Mouse (Mus musculus): ENCODE data around the gene Arfip2. TPM values are rescaled to one million over a fixed set of nuclear protein-coding genes. Genes with fewer than 3 reads are reported as not detected.

Gene Arfip2
- polyA plus RNA-seq (2021; fragmentation: Nextera tagmentation): 41.3 and 47.5 TPM in 2 replicates
- long read RNA-seq, experiment 1, full-length matches to known transcripts: 91 of 119 reads
- long read RNA-seq, experiment 1, partial matches to known transcripts: 12 of 119 reads
- long read RNA-seq, experiment 1, other reads (novel, unspliced or antisense): 16 of 119 reads
- long read RNA-seq, experiment 2, transcript Arfip2-214 (7 exons, 938 nt): minor isoform, 21 of 440 reads
- long read RNA-seq, experiment 2, transcript Arfip2-202 (8 exons, 2,254 nt): minor isoform, 10 of 440 reads
- long read RNA-seq, experiment 2, transcript Arfip2-206 (8 exons, 3,275 nt): major isoform, 348 of 440 reads
- long read RNA-seq, experiment 2, partial matches to known transcripts: 25 of 440 reads
- long read RNA-seq, experiment 2, other reads (novel, unspliced or antisense): 34 of 440 reads

GRCm38 (mm10) chr7:105640233-105640893 is at the start of gene Arfip2, which contains the start of gene Gm45799:
Arfip2 (minus strand) TSS chr7:105640416.
Gm45799 (plus strand) TSS chr7:105640552.

DNA sequence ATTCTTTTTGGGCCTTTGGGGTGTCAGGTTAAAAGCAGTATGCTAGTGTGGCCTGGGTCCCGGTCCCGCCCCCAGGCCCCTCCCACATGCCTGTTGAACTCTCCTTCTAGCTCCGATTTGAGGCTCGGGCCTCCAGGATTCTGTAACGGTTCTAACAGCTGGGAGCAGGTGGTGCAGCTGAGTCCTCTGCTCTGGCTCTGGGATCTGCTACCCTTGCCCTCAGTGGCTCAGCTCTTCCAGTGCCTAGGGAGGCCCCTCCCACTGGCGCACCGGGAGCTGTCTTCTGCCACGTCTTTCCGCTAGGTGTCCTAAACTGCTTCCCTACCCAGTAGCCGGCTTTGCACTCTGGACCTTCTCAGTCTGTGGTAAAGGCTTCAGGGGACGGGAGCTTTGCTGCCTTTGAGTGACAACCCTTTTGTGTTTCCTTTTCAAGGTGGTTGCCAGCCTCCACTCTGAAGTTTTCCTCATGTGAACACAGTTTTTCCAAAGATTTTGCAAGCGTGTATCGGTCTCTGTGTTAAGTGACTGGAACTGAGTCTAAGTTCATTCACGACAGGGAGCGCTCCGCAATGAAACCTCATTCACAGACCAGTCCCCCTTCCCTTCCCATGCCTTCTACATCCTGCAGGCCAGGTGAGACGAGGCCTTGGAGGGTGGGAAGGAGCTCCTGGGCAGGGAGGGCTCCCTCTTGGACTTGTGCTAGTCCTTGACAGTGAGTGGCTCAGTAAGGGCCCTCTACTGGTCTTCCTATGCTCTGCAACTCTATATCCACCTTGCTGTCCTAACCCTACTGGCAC is 10.6 kb upstream of the Arfip2 start, which contains the start of gene Dnhd1:
Dnhd1 (plus strand) TSS at position 189 of the 797 bp plus-strand sequence.

DNA sequence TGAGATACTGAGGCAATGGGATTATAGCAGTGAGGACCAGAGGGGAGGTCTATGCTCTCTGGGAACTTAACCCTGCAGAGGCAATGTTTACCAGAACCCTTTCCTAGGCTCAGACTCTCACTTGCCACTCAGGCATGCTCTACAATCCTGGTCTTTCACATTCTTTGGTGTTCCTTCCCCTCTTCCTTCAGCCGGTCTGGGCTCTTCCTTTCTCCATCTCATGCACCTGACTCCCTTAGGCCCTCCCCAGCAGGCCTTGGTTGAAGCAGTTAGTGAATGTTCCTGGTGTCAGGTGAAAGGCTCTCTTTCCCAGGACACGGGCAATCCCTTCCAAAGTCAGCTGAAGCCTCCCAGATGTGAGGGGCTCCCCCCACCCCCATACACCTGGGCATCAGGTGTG is 460 bp downstream of the Arfip2 start, which contains the start of gene Timm10b:
Timm10b (plus strand) TSS at position 301 of the 400 bp plus-strand sequence.

DNA sequence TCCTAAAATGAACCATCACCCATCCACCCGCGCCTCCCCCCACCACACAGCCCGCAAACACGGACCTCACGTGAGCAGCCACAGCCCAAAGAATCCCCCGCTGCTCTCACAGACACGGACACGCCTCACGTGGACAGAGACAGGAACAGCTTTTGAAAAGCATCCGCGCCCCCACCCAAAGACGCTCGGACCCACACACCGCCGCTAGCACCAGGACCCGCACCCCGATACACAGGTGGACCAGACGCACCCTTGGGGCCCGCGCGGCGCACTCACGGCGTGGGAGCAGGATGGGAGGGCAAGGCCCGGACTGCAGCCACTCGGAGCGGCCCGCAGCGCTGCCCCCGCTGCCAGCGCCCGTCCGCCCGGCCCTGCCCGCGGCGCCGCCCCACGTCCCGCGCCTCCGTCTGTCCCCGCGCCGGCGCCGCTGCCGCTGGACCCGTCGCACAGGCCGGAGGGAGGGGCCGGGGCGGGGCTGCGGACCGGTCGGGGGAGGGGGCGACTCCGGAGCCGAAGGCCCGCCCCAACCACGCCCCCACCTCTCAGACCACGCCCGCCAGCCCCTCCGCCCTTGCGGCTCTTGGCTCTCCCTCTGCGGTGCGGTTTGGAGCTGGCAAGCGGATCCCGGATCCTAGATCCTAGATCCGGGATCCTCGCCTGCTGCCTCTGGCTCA is 7.0 kb downstream of the Arfip2 start, which contains the start of gene Trim3:
Trim3 (minus strand) TSS at position 445 of the 674 bp plus-strand sequence.

Other genes with a start within 250 kb of the Arfip2 start
- 31.5 and 42.0 TPM in 2 replicates for gene Fam160a2, start 240.4 kb downstream of the Arfip2 start, polyA plus RNA-seq (2021; fragmentation: Nextera tagmentation)
- 0.14 and 0.24 TPM in 2 replicates for gene Cnga4, start 235.8 kb downstream of the Arfip2 start, polyA plus RNA-seq (2021; fragmentation: Nextera tagmentation)
- 7.3 and 7.7 TPM in 2 replicates for gene Cckbr, start 214.7 kb downstream of the Arfip2 start, polyA plus RNA-seq (2021; fragmentation: Nextera tagmentation)
- gene Cavin3, start 158.1 kb downstream of the Arfip2 start, polyA plus RNA-seq (2021; fragmentation: Nextera tagmentation): 29.9 and 31.8 TPM in 2 replicates
- gene Smpd1, start 86.1 kb downstream of the Arfip2 start, polyA plus RNA-seq (2021; fragmentation: Nextera tagmentation): 93.9 and 95.7 TPM in 2 replicates
- 408 and 453 TPM in 2 replicates for gene Apbb1, start 58.8 kb downstream of the Arfip2 start, polyA plus RNA-seq (2021; fragmentation: Nextera tagmentation)
- 0.72 and 0.77 TPM in 2 replicates for gene Hpx, start 40.3 kb downstream of the Arfip2 start, polyA plus RNA-seq (2021; fragmentation: Nextera tagmentation)
- gene Trim3, start 6.8 kb downstream of the Arfip2 start, polyA plus RNA-seq (2021; fragmentation: Nextera tagmentation): 32.0 and 36.8 TPM in 2 replicates
- 184 and 197 TPM in 2 replicates for gene Timm10b, start 360 bp downstream of the Arfip2 start, polyA plus RNA-seq (2021; fragmentation: Nextera tagmentation)
- 12.7 and 32.7 TPM in 2 replicates for gene Gm45799, start 136 bp upstream of the Arfip2 start, polyA plus RNA-seq (2021; fragmentation: Nextera tagmentation)
- 0.01 and 0.04 TPM in 2 replicates for gene Dnhd1, start 10.4 kb upstream of the Arfip2 start, polyA plus RNA-seq (2021; fragmentation: Nextera tagmentation)
- gene Ilk, start 96.2 kb upstream of the Arfip2 start, polyA plus RNA-seq (2021; fragmentation: Nextera tagmentation): 63.2 and 64.5 TPM in 2 replicates
- 5.3 and 7.3 TPM in 2 replicates for gene Rrp8, start 97.0 kb upstream of the Arfip2 start, polyA plus RNA-seq (2021; fragmentation: Nextera tagmentation)
- 11.2 and 13.6 TPM in 2 replicates for gene Taf10, start 103.9 kb upstream of the Arfip2 start, polyA plus RNA-seq (2021; fragmentation: Nextera tagmentation)
- gene Tpp1, start 111.8 kb upstream of the Arfip2 start, polyA plus RNA-seq (2021; fragmentation: Nextera tagmentation): 115 and 138 TPM in 2 replicates
- 1.2 TPM in 2 replicates for gene Dchs1, start 147.2 kb upstream of the Arfip2 start, polyA plus RNA-seq (2021; fragmentation: Nextera tagmentation)
- gene Mrpl17, start 170.7 kb upstream of the Arfip2 start, polyA plus RNA-seq (2021; fragmentation: Nextera tagmentation): 272 and 284 TPM in 2 replicates